Mouse (Mus musculus): ENCODE measurements around the gene Ptges.

The Ptges gene

DNA sequence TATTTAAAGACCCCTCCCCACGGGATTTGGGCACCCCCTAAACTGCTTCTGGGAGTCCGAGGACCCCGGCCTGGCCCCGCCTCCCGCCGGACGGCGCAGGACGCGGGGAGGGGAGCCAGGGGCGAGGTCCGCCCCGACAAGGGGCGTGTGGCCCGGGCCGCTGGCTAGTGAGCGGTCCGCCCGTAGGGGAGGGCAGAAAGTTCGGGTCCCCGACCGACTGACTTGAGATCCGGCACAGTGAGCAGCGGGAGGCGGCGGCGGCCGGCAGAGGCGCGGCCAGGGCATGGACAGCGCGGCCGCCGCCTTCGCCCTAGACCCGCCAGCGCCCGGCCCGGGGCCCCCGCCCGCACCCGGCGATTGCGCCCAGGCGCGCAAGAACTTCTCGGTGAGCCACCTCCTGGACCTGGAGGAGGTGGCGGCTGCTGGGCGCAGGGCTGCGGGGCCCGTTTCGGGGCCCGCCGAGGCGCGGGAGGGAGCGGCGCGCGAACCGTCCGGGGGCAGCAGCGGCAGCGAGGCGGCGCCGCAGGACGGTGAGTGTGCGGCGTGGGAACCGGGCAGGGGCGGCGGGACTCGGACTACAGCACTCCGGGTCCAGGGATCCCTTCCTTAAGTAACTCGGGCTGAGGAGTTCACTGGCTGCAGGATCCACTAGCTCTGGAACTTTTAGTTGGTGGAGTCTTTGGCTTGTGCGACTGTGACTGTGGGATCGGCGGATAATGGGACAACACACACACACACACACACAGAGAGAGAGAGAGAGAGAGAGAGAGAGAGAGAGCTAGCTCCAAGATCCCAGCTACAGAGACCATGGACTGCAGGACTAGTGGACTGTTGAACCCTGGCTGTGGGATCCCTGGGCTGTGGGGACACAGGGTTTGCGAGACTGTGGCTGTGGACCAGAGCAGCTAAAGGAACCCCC, 84.3 kb downstream of the Ptges start:
- no peak for DNase-seq

DNA sequence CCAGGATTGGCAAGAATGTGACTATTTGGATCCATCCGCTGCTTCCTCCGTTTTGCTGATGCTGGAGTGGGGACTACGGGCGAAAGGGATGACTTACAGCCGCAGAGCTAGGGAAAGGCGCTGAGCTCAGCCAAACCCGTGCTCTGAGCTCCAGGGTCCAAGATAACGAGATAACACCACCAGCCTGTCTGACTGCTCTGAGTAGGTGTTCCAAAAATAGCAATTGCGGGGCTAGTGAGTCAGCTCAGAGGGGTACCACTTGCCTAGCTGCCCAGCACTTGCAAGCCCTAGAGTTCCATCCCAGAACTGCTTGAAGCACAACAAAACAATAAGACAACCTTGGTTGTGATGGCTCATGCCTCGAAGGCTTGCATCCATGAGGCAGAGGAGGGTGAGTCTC, 87.0 kb downstream of the Ptges start:
- DNase-seq: no peak
